Mouse (Mus musculus) kidney, embryonic 15.5 days (tissue): ENCODE results near the gene Dlg4. TPM values are rescaled to one million over a fixed set of nuclear protein-coding genes. Genes with fewer than 3 reads are reported as not detected.
A peak's percentile ranks its signal among the peaks of the same experiment; 100 is the strongest.

ENCODE experiments used
- ATAC-seq: fragments of 200-750 bp; cut with Nextera tagmentation; replicated peaks from 2 replicates; pipeline ENCODE4 v1.8.0; 2017; ENCODE audit warnings: moderate TSS enrichment; ENCODE audit not compliant: low FRiP score
- H3K27ac ChIP-seq: fragments of 300-500 bp; sonication (generic); 2 replicates; pipeline ENCODE4 v1.5.1; 2015; ENCODE audit warnings: mild to moderate bottlenecking, inconsistent platforms
- H3K27me3 ChIP-seq: fragments of 300-500 bp; sonication (generic); 2 replicates; pipeline ENCODE4 v1.6.1; 2015; ENCODE audit warnings: inconsistent platforms
- H3K36me3 ChIP-seq: fragments of 300-500 bp; sonication (generic); 2 replicates; pipeline ENCODE4 v1.6.1; 2015; ENCODE audit warnings: inconsistent platforms
- H3K4me1 ChIP-seq: fragments of 300-500 bp; sonication (generic); 2 replicates; pipeline ENCODE4 v1.6.1; 2015; ENCODE audit warnings: inconsistent platforms
- H3K4me2 ChIP-seq: fragments of 300-500 bp; sonication (generic); 2 replicates; pipeline ENCODE4 v1.6.1; 2015; ENCODE audit warnings: moderate library complexity, mild to moderate bottlenecking, inconsistent platforms
- H3K4me3 ChIP-seq: fragments of 300-500 bp; sonication (generic); replicated peaks from 2 replicates; pipeline ENCODE4 v1.5.1; 2015; ENCODE audit warnings: mild to moderate bottlenecking, inconsistent platforms
- H3K9ac ChIP-seq: fragments of 300-500 bp; sonication (generic); 2 replicates; pipeline ENCODE4 v1.6.1; 2015; ENCODE audit warnings: mild to moderate bottlenecking, inconsistent platforms
- H3K9me3 ChIP-seq: fragments of 300-500 bp; sonication (generic); replicated peaks from 2 replicates; pipeline ENCODE4 v1.6.1; 2016; ENCODE audit warnings: inconsistent platforms
- WGBS: fragments of 180-500 bp; shearing (Covaris S2); methylation state at CpG from one replicate; pipeline ENCODE4 v1.1.7; 2015; ENCODE audit warnings: mixed read lengths; 5-methylcytosine and 5-hydroxymethylcytosine counted together
- polyA plus RNA-seq: library from polyadenylated mRNA; unstranded; fragments of >200 nt; fragmentation: Nextera tagmentation; extraction: Ambion mirVana; gene quantifications from 2 replicates; pipeline ENCODE4 v1.2.1, GENCODE M21; 2015

Dlg4 gene
- polyA plus RNA-seq, 1 experiment from 2014 or later: 15.2 TPM

DNA sequence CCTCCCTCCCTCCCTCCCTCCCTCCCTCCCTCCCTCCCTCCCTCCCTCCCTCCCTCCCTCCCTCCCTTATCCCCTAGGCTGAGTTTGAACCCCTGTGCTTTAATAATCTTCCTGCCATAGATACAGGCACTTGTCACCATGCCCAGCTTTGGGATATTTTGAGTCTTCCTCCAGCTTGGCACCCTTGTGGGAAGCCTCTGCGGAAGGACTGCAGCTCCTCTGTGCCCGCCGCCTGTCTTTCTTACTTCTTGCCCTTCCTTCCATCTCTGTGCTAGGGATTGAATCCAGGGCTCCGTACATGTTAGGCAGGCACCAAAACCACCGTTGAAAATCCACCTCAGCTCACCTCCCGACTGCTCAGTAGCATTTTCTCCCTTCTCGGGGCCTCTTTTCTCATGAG is 23.4 kb downstream of the Dlg4 start:
- Histone ChIP-seq H3K4me1 (peaks cover 13% of the 10 kb centered on the region), H3K4me2 (no peak overlapping the region), H3K9me3 (no peaks in the 10 kb centered on the region), H3K4me3 (no peak overlapping the region), H3K9ac (no peak overlapping the region), H3K27me3 (no peaks in the 10 kb centered on the region), H3K27ac (no peak overlapping the region), H3K36me3 (peaks cover 78% of the 10 kb centered on the region)
- WGBS: 87% methylated on average over 7 of the region's 7 CpGs
- no peak for ATAC-seq

DNA sequence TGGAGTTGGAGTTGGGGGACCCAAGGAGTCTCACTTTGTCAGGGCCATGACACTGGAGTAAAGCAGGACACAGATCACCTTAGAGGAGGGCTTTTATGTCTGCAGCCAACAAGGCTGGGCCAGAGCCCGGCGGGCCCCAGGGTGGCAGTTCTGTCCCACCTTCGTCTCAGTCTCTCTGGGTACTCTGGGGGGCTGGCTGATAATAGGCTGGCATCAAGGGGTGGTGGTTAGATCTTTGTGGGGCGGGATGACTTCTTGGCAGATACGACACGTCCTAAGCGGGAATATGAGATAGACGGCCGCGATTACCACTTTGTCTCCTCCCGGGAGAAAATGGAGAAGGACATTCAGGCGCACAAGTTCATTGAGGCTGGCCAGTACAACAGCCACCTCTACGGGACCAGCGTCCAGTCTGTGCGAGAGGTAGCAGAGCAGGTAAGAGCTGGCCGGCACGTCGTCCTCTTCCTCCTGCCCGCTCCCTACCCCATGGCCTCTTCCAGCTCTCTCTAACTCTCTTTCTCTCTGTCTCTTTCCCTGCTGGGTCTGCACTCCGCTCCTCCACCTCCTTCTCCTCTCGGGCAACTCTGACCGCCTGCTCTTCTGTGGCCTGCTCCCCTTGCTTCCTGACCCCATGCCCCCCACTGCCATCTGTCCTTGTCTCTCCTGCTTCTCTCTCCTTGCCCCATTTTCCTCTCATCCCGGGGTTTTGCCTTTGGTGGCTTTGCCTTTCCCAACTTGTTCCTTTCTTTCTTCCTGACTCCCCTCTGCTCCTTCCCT is 25.8 kb downstream of the Dlg4 start:
- Histone ChIP-seq H3K4me2 (no peak overlapping the region), H3K36me3 (peaks cover 68% of the 10 kb centered on the region), H3K9me3 (no peaks in the 10 kb centered on the region), H3K27me3 (no peaks in the 10 kb centered on the region), H3K9ac (no peak overlapping the region), H3K4me1 (peaks cover 21% of the 10 kb centered on the region), H3K4me3 (no peak overlapping the region), H3K27ac (no peak overlapping the region)
- 85% methylated on average over 23 of the region's 23 CpGs for whole genome bisulfite sequencing
- no peak for ATAC-seq

DNA sequence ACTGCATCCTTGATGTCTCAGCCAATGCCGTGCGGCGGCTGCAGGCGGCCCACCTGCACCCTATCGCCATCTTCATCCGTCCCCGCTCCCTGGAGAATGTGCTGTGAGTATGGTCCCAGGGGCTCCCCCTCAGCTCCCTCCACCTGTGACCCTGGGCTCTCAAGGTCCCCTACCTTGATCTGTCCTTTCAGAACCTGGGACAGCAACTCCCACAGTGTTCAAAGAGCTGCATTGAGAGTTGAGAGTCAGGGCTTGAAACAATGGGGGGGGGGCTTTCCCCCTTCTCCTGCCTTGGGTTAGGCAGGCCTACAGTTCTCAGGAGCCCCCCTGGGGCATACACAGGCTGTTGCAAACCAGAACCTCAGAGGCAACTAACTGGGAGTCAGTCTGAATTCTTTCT is 26.9 kb downstream of the Dlg4 start:
- ATAC-seq: no peak
- Histone ChIP-seq H3K36me3 (peaks cover 59% of the 10 kb centered on the region), H3K4me1 (peaks cover 21% of the 10 kb centered on the region), H3K9ac (no peak overlapping the region), H3K4me3 (no peak overlapping the region), H3K9me3 (no peaks in the 10 kb centered on the region), H3K27ac (no peak overlapping the region), H3K4me2 (no peak overlapping the region), H3K27me3 (no peaks in the 10 kb centered on the region)
- WGBS: 87% methylated on average over 7 of the region's 7 CpGs

DNA sequence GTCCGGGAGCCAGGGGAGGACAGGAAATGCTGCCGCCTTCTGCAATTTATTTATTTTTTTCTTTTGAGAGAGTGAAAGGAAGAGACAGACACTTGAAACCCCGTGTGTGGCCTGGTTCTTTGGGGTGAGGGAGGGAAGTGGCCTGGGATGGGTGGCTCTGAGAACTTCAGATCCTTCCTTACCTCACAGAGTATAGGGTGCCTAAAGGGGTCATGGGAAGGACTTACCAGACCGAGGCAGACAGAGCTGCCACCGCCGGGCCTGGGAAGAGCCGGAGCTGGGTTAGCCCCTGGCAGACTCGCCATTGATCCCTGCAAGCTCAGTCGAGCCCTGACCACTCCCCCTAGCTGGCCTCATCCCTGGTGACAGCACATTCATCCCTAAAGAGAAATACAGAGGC is 28.7 kb downstream of the Dlg4 start:
- 16% methylated on average over 9 of the region's 9 CpGs for WGBS

DNA sequence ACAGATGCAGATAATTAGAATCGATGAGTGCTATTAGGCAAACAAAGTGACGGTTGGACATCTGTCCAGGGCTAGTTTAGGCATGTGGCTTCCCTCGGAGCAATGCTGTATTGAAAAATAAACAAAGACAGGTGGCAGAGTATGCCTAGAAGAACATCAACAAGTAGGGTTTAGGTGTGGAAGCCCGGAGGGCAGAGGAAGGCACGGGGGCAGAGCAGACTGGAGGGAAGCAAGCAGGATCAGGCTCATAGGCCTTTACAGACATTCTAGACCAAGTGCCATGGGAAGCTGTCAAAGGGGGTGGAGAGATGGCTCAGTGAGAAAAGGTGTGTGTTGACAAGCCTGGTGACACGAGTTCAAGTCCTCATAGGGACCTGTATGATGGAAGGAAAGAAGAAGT is 32.6 kb downstream of the Dlg4 start:
- ATAC-seq: no peak
- Histone ChIP-seq H3K9ac (no peak overlapping the region), H3K36me3 (peaks cover 7% of the 10 kb centered on the region), H3K9me3 (no peaks in the 10 kb centered on the region), H3K4me2 (no peak overlapping the region), H3K4me3 (no peak overlapping the region), H3K4me1 (peaks cover 16% of the 10 kb centered on the region), H3K27me3 (peaks cover 13% of the 10 kb centered on the region), H3K27ac (no peak overlapping the region)
- 73% methylated on average over 6 of the region's 6 CpGs for WGBS

More for the DNA sequence above, 28.7 kb downstream of the Dlg4 start:
- Histone ChIP-seq H3K9me3 (no peaks in the 10 kb centered on the region), H3K27ac (peak overlapping the region; percentile 58), H3K36me3 (peaks cover 43% of the 10 kb centered on the region), H3K4me1 (peaks cover 21% of the 10 kb centered on the region), H3K4me3 (no peak overlapping the region), H3K27me3 (0 out of 2 replicates have a peak, but pooled peaks cover under 1% of the 10 kb centered on the region), H3K9ac (no peak overlapping the region), H3K4me2 (no peak overlapping the region; the same call in 1 of the 2 replicates)
- ATAC-seq: peak; percentile 52

DNA sequence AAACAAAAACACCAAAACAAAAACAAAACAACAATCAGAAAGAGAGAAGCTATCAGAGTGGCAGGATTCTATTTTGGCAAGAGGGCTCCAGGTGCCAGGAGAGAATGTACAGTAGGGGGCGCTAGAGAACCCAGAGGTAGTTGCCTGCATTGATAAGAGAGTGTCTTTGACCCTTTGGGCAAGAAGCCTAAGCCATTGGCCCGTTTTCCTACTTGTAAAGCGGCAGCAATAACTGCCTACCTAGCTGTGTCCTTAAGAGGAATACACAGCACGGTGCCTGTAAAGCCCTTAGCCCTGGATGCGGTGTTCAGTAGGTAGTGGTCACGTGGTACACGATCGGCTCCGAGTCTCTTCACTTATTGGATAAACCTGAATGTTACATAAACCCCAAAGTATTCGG is 33.1 kb downstream of the Dlg4 start:
- Histone ChIP-seq H3K4me1 (peaks cover 12% of the 10 kb centered on the region), H3K27me3 (peaks cover 17% of the 10 kb centered on the region), H3K9ac (no peak overlapping the region), H3K4me2 (no peak overlapping the region), H3K9me3 (no peaks in the 10 kb centered on the region), H3K4me3 (no peak overlapping the region), H3K27ac (no peak overlapping the region), H3K36me3 (0 out of 2 replicates have a peak, but pooled peaks cover 2% of the 10 kb centered on the region)
- no peak for ATAC-seq
- WGBS: 58% methylated on average over 10 of the region's 10 CpGs

DNA sequence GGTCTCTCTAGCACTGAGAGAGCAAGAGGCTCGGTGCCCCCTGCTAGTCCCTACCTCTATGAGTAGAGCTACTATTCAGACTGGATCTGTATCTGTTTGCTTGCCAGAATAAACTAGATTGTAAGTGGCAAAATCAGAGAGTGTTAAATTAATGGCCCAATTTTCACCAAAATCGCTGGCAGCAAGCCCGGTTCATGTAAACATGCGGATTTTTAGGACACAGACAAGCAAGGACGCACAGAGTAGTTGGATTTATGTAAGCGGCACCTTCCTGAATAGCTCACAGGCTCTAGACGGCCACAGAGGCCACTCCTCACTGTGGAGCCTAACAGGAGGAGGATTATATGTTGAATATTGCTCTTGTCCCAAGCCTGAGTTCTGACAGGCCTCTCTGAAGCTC is 36.4 kb downstream of the Dlg4 start:
- H3K27ac ChIP-seq: no peak overlapping the region
- peaks cover 30% of the 10 kb centered on the region for H3K27me3 ChIP-seq
- 63% methylated on average over 7 of the region's 7 CpGs for WGBS
- no peaks in the 10 kb centered on the region for H3K36me3 ChIP-seq
- no peak for ATAC-seq
- H3K4me3 ChIP-seq: no peak overlapping the region
- H3K9ac ChIP-seq: no peak overlapping the region
- H3K4me2 ChIP-seq: no peak overlapping the region
- no peaks in the 10 kb centered on the region for H3K9me3 ChIP-seq
- 0 out of 2 replicates have a peak, but pooled peaks cover 3% of the 10 kb centered on the region for H3K4me1 ChIP-seq

DNA sequence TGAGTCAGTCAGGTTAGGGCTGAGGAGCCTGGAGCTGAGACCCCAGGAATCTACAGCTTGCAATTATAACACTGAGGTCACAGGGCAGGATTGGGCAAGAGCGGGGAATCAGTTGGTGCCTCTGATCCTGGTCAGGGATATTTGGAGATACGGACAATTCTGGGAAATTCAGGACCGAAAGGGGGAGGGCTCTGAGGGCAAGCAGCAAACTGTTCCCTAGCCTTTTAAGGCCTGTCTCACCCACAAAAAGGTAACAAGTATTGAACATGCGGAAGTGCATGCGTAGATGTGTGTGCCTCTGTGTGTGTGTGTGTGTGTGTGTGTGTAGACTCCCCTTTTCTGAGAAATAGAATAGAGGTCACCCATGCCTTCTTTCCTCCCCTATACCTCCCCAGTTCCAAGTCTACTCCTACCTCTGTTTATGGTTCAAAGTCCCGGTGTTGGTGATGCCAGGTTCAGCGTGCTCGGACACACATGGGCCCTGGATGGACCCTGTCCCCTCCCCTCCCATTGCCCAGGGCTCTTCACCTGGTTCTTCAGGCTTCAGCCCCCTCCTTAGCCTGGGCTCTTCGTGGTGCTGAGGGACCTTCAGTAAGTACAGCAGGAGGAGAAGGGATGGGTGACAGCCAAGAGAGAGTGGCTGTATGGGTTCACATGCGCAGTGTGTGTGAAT is 37.3 kb downstream of the Dlg4 start, which contains the start of gene Asgr1:
Gene Asgr1 (plus strand): TSS at position 188 of the 673 bp plus-strand sequence.
- Histone ChIP-seq H3K9ac (no peak within 1 kb of the TSS), H3K36me3 (no peaks in the 10 kb centered on the region), H3K9me3 (no peaks in the 10 kb centered on the region), H3K4me3 (no peak within 1 kb of the TSS), H3K27me3 (peaks cover 31% of the 10 kb centered on the region), H3K27ac (no peak within 1 kb of the TSS), H3K4me1 (0 out of 2 replicates have a peak, but pooled peaks cover 3% of the 10 kb centered on the region), H3K4me2 (no peak within 1 kb of the TSS)
- 85% methylated on average over 10 of the region's 10 CpGs for WGBS
- no peak for ATAC-seq

DNA sequence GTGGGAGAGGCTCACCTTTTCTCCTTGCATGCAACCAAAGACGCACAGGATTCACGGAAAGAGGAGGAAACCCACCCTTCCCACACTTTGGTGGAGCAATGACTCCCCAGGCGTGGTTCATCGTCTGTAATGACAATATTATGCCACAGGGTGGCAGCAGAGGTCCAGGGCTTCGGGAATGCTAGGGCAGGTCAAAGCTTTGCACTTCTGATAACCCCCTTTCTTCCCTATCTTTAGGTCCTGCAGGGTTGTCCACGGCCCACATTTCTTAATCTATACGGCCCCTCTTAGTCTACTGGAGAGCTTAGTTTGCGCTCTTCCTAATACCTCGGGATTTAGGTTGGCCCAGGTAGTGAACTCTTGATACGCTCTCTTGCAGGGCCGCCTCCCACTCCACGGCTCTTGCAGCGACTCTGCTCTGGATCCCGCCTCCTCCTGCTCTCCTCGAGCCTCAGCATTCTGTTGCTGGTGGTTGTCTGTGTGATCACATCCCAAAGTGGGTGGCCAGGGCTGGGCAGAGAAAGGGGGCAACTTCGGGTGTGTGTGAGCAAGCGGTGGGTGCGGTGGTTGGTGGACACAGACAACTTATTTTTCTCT is 39.0 kb downstream of the Dlg4 start:
- H3K9ac ChIP-seq: no peak overlapping the region
- peak overlapping the region; percentile 47 for H3K4me2 ChIP-seq
- H3K4me1 ChIP-seq: 0 out of 2 replicates have a peak, but pooled peaks cover 3% of the 10 kb centered on the region
- peaks cover 39% of the 10 kb centered on the region for H3K27me3 ChIP-seq
- H3K4me3 ChIP-seq: 0 out of 2 replicates have a peak overlapping the region, but pooled peaks have one; percentile 7
- no peaks in the 10 kb centered on the region for H3K36me3 ChIP-seq
- H3K27ac ChIP-seq: no peak overlapping the region
- 22% methylated on average over 17 of the region's 18 CpGs for WGBS
- H3K9me3 ChIP-seq: no peaks in the 10 kb centered on the region
- peak; percentile 31 for ATAC-seq

DNA sequence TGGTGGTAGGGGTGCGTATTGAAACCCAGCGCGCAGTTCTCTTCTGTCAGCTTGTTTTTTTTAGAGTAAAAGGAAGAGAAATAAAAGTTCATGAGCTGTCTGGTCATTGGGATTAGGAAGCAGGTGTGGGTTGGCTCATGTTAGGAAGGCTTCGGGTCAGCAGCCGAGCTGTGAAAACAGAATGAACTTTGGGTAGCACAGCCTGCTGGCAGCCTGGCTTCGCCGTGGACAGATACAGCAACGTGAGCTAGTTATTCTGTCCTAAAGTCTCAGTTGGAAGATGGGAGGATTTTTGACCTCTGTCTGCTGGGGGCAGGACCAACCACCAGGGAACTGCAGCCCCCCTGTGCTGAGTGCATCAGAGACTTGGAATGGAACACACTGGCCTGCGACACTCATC is 41.1 kb downstream of the Dlg4 start:
- Histone ChIP-seq H3K4me2 (no peak overlapping the region), H3K27me3 (peaks cover 42% of the 10 kb centered on the region), H3K4me1 (0 out of 2 replicates have a peak, but pooled peaks cover 3% of the 10 kb centered on the region), H3K9me3 (no peaks in the 10 kb centered on the region), H3K4me3 (no peak overlapping the region), H3K27ac (no peak overlapping the region), H3K9ac (no peak overlapping the region), H3K36me3 (no peaks in the 10 kb centered on the region)
- no peak for ATAC-seq
- 65% methylated on average over 9 of the region's 9 CpGs for WGBS

DNA sequence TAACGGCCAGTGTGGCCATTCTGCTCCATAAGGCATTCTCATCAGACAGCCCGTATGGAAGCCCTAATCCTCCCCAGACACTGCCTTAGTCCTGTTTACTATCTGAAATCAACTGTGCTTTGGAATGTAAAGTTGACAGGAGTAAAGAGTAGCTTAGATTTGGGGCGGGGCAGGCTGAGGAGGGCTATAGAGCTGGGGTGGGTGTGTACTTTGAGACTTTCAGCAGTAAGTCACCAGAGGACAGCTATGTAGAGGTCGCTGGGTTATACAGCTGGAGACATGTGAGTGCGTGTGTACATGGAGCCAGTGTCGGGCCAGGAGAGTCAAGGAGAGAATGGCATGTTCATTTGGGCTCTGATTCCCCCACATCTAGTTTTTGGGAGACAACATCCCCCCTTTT is 43.2 kb downstream of the Dlg4 start:
- peaks cover 30% of the 10 kb centered on the region for H3K27me3 ChIP-seq
- H3K4me1 ChIP-seq: 0 out of 2 replicates have a peak, but pooled peaks cover 3% of the 10 kb centered on the region
- no peak overlapping the region for H3K27ac ChIP-seq
- H3K9me3 ChIP-seq: 0 out of 2 replicates have a peak, but pooled peaks cover 2% of the 10 kb centered on the region
- no peak overlapping the region for H3K9ac ChIP-seq
- H3K36me3 ChIP-seq: no peaks in the 10 kb centered on the region
- no peak for ATAC-seq
- 55% methylated on average over 6 of the region's 6 CpGs for WGBS
- no peak overlapping the region for H3K4me3 ChIP-seq
- no peak overlapping the region for H3K4me2 ChIP-seq

DNA sequence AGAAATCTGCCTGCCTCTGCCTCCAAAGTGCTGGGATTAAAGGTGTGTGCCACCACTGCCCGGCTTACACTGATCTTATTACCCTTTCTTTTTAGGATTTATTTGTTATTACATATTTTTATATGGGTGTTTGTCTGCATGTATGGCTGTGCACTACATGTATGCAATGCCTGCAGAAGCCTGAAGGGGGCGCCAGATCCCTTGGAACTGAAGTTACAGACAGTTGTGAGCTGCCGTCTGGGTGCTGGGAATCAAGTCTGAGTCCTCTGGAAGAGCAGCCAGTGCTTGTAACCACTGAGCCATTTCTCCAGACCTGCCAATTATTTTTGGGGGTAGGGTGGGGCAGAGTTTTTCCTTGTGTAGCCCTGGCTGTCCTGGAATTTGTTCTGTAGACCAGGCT is 46.3 kb downstream of the Dlg4 start:
- H3K27me3 ChIP-seq: peaks cover 30% of the 10 kb centered on the region; the same call in 1 of the 2 replicates
- 69% methylated on average over 3 of the region's 3 CpGs for WGBS
- 0 out of 2 replicates have a peak, but pooled peaks cover 2% of the 10 kb centered on the region for H3K9me3 ChIP-seq
- no peaks in the 10 kb centered on the region for H3K36me3 ChIP-seq
- H3K27ac ChIP-seq: no peak overlapping the region
- no peak for ATAC-seq
- H3K4me2 ChIP-seq: no peak overlapping the region
- H3K4me3 ChIP-seq: no peak overlapping the region
- no peak overlapping the region for H3K9ac ChIP-seq
- peaks cover 18% of the 10 kb centered on the region; the same call in 1 of the 2 replicates for H3K4me1 ChIP-seq
